Mouse (Mus musculus): ENCODE results near the gene Rbsn. TPM values are rescaled to one million over a fixed set of nuclear protein-coding genes. Genes with fewer than 3 reads are reported as not detected.

Gene Rbsn
- 10 to 100 TPM; 41.7 to 45.3 TPM for total RNA-seq (2021)

DNA sequence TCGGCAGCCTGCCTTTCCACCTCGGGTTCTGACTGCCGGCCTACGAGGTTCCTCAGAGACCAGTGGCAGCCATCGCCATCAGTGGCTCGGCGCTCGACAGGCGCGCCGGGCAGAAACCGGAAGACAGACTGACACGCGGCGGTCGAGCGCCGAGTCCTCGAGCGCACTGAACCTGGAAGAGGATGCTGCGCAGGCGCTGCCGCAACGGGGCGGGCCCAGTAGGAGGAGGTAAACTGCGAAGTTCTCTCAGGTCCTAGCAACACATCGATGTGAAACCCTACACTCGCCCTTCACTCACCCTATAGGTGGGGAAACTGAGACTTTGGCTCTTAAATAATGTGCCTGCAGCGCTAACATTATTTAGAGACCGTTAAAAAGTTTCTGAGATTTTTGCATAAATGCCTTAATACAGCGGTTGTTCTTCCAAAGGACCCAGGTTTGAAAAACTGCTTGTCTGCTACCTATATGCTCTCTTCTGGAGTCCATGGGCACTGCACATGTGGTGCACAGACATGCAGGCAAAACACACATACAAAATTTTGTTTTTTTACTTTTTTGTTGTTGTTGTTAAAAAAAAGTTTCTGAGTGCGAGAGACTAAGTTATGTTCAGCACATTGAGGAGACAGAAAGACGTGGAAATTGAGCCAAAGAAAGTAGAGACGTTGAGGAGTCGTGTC lies at the start of gene Rbsn:
Gene Rbsn (minus strand): TSS at position 153 of the 677 bp plus-strand sequence.
- peak; percentile 88 for DNase-seq

DNA sequence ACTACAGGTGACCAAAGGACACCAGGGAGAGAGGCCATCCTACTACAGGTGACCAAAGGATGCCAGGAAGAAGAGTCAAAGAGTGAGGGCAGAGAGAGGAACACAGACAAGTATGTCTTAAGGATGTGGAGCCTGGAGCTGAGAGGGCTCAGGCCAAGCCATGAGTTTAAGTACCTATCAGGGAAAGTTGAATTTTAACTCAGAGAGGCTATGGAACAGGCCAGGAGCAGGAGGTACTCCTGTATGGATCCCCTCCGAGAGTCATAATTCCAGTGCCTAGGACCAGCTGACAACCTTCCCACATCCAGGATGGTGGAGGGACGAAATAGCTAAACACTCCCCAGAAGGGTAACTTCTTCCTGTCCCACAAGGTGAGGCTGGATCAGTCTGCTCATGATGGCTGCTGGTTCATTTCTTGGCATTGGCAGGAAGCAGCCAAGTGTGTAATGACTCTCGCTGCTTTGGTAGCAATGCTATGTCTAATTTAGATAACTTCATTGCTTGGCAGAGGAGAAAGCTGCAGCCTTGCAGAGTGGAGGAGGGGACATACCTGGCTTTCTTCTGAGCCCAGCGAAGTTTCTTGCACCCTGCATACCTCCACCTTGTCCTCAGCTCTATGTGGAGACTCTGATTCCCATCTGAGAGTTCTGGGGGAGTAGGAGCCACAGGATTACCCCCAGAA lies 46.6 kb upstream of the Rbsn start:
- DNase-seq, result no peak

DNA sequence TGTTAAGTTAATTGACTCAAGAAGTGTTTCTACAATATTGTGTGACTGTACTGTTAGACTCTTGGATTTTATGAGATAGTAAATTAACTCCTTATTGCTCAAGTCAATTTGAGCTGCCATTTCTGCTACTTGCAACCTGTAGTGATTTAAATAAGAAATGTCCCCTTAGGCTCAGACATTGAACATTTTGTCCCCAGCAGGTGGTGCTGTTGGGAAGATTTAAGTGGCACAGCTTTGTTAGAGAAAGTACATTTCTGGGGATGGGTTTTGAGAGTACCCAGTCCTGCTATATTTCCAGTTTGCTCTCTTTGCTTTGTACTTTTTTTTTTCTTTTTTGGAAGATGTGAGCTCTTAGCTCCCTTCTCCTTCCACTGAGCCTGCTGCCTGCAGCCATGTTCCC lies 40.6 kb upstream of the Rbsn start:
- no peak for DNase-seq

DNA sequence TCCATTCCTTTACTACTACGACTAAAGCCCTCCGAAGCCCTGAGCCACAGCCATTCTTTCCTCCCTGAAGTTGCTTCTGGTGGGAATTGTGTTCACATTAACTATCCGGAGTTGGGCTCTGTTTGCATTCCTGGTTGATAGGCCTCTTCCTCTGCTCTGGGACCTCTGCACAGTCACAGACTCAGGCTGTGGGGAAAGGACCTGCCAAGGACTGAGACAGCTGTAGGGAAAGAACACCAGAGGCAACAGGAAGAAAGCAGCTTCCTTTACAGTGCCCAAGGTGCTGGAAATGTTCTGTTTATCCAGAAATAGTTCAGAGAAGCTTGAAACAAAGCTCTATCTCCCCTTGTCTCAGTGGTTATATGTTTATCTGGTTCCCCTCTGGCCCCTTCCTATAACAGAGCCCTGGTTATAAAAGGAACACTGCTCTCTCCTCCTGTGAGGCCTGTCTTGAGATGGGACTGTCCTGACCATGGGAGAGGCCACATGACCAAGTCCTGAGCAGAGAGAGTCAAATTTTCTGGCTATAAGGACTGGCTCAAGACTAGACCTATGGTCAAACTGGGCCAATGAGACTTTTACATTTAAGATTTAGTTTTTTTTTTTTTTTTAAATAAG lies 38.6 kb upstream of the Rbsn start:
- no peak for DNase-seq

DNA sequence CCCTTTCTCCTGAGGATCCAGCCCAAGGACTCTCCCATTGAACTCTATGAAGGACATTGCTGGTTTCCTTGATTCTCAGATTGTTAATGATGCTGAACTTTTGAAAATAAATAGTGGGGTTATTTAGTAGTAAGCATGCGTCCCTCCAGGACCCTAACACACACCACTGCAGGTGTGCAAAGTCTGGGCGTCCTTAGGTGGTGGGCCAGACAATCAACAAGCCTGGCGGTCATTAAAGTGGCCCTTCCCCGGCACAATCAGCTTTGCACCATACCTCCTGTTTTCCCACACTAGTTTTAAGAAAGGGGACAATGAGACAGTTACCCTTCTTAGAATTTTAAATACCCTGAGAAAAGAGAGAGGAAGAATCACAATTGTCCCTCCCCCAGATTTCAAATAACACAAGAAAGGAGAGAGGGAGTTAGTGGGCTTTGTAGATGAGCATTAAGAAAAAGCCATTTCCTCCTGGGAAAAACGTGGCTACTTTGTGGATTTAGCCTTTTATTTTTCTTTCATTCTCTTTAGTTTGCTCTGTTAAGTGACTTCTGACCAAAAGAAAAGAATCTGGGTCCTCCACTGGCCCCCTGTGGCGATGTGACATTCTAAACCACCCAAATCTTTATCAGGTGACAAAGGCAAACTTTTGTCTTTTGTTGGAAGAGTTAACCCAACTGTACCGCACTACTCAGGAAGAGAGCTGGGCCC lies 32.6 kb upstream of the Rbsn start:
- no peak for DNase-seq

DNA sequence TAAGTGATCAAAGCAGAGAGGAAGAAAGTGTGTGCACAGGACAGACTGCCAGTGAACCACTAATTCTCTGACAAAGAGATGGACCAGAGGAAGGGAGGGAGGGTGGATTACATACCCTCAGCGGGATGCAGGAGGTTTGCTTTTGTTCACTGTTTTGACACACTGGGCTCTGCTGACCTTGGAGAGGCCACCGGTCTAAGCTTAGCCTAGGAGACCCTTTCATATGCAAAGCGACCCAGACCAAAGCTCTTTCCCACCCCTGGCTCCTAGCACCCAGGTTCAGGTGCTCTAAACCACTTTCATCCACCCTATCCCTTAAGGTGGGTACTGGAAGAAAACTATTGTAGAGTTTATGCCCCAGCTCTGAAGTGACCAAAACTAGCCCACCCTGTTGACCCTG lies 31.6 kb upstream of the Rbsn start:
- no peak for DNase-seq

DNA sequence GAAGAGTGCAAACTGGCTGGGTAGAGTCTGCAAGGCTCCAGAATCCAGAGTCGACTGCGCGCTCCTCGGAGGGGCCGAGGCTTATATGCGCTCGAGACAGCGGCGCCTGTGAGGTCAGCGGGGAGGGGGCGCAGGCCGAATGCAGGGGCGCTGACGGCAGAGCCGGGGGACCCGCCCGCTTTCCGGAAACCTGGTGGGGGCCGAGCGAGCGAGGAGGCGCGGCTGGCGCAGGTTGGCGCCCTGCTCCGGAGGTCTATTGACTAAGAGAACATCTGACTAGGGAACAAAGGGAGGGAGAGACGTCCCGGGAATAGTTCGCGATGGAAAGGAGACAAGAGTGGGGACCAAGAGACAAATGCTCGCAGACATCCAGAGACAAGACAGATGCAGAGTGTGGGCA lies 29.9 kb upstream of the Rbsn start, which contains the start of gene Trh:
Gene Trh (minus strand): TSS at position 60 of the 400 bp plus-strand sequence.
- DNase-seq, result no peak

DNA sequence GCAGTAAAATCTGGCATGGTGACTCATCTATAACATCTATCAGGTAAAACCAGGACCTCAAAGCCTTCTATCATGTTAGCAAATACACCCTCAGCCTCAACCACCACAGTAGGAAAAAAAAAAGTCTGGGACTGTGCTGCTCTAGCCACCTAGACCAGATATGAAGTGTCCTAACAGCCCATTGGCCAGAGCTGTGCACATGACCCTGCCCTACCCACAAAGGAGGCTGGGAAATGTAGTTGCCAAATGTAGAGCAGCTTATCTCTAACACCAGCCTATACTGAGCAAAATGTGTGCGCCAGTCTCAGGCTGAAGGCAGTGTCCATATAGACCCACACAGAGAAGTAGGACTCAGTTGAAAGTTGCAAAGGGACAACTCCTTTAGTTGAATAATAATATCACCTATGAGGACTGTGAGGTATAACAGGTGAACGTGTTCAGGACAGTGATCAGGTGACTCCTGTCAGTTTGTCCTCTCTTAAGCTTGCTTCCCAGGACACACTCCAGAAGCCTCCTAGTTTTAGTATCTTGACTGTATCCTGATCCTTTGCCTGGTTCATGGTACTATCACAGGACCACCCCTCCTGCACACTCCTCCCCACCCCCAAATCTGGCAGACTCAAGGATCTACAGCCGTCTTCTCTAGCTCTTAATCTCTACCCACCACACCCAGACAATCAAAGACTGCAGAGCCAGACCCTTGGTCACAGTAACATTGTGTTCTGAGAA lies 26.6 kb upstream of the Rbsn start:
- peak; percentile 14 to 21 for DNase-seq

DNA sequence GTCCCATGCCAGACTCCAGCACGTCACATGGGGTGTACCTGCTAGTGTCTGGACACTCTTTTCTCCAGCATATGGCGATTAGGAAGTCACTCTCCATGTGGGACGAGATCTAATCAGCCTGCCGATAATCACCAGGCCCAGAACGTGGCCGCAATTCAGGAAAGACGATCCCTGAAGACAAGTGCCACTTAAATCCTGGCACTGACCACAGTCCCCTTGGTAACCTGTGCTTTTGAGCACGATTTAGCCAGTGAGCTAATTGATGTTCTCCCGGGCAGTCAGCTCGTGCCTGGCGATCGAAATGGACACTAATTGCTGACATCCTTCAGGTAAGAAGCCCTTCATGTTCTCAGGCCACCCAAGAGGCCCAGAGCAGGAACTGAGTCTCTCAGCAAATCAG lies 20.3 kb upstream of the Rbsn start:
- DNase-seq, result no peak

DNA sequence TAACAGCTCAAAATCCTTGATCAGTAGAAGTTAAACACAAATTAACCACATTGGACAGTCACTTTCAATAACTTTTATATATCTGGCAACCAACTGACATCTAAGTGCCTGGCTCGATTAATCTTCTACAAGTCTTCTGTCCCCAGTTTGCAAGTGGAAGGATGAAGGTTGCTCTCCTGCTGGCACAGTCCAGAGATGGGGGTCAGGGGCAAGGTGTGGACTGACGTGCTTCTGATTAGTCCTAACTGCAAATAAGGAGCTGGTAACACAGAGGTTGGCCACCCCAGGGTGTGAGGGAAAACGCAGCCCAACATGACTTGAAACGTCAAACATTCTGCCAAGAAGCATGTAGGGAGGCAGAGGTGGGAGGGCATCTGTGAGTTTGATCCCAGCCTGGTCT lies 17.0 kb upstream of the Rbsn start:
- DNase-seq, result no peak

DNA sequence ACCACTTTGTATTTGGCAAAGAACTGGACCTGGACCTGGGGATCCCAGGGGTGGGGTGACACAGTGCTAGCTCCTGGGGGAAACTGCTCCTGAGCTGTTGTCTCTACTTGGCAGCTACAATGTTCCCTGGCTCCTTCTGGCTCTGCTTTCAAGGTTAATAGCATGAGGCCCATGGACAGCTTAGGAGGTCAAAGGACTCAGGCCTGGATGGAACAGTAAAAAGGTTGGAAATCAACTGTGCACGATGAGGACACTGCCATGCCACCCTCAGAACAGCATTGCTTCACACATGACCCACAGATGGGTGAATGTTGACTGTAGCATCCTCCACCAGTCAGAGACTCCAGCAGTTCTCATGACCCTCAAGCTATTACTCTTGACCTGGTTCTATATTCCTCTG lies 16.6 kb upstream of the Rbsn start:
- DNase-seq, result no peak

DNA sequence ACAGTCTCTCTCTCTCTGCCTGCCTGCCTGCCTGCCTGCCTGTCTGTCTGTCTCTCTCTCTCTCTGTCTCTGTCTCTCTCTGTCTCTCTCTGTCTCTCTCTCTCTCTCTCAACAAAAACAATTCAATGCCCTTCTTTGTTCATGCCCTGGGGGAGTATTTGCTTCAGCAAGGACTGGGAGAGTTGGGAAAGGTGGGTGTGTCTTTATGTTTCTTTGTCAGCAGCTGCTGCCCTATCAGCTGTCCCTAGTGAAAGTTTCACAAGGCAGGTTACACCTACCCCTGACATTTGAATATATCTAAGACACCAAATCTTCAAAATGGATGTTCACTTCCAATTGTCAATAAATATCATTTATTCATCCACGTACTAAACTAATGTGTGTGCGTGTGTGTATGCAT lies 14.9 kb upstream of the Rbsn start:
- no peak for DNase-seq

DNA sequence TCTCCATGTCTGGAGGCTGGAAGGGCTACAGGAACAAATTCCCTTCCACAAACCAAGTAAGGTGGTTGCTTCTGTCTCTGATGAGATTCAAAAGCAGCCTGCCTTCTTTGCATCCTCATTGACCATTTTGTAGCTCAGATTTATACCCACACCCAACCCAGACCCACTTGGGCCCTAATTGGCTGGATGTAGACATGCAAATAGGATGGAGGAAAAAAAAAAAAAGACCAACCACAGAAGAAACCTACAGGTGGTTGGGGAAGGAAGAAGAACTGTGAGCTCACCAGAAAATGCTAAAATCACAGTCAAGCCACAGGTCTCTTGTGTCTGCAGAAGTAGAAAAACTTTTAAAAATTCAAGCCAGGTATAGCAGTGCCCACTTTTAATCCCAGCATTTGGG lies 14.4 kb upstream of the Rbsn start:
- no peak for DNase-seq

DNA sequence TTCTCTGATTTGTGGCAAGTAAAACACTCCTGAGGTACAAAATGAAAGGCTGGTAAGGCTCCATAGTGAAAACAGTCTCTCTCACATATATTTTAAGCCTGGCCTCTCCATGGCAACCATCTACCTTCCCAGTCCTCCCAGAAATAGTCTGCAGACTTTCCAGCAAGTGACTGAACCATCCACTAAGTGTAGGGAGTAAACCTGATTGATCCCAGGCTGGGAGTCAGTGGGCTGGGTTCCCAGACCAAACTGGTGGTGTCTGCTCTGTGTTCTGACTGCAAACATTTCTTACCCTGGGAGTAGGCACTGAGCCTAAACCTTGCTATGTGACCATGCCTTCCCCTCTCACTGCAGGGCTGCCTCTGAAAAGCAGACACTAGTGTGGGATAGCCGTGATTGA lies 10.3 kb upstream of the Rbsn start:
- no peak for DNase-seq

DNA sequence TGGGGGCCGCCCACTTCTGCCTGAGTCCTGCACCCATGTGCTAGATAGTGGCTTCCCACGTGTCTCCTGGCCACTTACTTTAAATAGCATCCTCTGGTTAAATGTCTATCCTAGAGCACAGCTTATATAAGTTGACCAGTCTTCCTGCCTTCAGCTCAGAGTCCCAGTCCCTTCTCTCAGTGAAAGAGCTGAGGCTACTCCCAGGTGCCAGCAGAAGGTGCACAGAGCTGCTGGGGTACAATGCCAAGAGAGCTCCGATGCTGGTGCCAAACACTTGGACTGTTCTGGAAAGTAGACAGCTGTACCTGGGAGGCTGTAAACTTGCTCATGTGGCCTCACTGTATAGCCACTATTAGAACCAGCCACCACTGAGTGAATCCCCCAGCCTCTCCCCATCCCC lies 7.3 kb upstream of the Rbsn start:
- no peak for DNase-seq

DNA sequence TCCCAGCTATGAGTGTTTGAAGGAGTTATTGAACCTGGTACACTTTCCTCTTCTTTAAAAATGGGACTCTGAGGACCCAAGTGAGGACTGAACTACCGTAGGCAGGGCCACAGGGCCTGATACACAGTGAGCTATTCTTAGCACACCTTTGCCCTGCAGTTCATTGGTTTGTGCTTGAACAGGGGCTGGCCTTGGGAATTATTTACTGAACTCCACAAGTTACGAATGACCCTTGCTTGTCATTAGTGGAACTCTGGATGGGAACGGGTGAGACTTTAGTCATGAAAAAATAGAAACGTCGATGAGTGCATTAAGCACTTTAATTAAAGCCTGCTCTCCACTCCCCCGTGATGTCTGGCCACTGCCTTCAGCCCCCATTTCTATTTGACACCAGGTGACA lies 6.9 kb upstream of the Rbsn start:
- no peak for DNase-seq

DNA sequence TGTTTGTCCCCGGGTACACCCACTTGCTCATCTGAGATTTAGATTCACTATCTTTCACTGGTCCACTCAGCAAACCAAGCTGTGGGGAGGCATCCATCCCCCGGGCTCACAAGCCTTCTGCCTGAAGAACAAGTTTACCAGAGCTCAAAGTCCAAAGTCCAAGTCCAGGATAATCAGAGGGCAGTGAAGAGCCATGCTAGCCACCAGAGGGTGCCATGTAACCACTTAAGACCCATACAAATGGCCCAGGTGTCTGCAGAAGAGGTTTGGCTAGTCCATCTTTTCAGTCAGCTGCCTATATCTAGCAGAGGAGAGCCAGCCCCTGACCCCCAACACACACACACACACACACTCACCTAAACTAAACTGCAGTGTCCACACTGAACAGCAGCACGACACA lies 4.7 kb upstream of the Rbsn start:
- DNase-seq, result peak; percentile 25 to 31

DNA sequence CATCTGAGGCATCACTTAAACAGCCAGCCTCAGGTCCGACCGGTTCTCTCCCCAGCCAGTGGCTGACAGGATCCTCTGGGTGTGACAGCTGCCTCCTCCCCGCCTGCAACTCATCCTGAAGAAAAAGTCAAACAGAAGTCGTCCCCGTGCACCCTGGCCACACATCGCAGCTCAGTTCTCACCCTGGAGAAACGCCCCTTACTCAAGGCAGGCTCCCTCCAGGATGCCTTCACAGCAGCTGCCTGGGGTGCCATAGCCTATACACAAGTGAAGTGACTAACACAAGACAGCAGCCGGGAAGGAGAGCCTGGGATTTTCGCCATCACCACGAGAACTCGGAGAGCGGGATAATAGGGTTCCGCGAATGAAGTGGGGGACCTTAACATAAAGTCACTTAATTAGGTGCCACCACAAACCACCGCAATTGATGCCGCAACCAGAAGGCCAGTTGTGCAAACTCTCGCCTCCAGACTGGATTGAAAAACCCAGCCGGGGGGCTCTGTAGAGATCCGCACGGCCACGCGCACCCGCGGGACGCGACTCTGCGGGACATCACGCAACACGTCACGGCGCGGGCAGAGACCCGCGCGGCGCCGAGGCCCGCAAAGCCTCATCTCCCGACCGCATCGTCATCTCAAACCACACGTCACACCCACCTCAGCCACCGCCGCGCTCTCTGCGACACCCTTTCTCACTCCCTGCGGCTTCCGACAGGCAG lies 511 bp downstream of the Rbsn start:
- DNase-seq, result peak; percentile 2 to 13

DNA sequence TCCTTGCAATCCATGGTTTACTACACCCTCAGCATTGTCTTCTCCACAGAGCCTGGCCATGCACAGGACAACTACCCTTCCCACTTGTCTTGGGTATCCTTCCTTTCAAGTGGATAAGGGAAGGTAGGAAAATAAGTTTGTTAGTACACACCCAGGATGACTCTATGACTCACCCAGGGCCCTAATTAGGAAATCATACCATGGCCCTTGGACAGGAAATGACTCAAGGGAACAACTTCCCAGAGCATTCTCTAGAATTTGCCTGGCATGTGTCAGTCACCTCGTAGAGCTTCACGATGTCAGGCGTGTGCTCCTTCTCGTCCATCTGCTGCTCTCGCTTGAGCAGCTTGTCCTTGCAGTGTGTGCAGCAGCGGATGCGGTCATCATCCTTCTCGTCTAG lies 15.3 kb downstream of the Rbsn start:
- DNase-seq, result no peak

DNA sequence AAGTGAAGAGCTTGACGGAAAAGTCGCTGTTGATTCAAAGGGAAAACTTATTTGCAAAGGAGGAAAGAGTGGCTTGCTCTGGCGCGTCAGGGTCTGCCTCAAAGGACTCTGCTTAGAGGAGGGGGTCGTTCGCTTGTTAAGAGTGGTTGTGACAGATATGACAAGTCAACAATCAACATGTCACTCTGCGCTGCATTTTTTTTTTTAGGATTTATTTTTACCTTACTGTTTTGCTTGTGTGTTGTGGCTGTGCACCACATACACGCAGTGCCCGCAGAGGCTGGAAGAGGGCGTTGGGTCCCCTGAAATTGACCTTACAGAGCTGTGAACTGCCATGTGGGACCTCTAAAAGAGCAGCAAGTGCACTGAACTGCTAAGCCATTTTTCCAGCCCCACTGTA lies 30.5 kb downstream of the Rbsn start:
- no peak for DNase-seq

DNA sequence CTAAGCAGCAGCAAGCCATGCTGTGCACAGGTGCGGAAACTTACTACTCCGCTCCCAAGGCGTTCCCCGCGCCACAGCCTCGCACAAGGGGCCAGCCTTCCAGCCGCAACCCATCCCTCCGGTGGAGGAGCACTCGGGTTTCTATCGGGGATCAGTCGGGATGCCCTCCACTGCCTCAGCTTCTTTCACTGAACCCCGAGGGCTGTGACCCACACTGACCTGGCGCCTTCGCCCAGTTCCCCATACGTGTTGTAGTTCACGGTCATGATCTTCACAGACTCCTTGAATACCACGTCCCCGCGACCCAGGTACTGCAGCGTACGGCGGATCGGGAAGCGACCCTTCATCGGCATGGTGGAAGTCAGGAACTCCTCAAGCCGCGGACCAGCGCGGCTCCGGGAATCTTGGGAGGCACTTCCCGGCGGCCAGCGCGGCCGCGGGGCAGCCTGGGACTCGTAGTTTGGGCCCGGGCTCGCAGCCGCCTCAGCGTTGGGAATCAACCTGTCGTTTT lies 31.0 kb downstream of the Rbsn start, which contains the start of gene Mrps25:
Gene Mrps25 (minus strand): TSS at position 413 of the 511 bp plus-strand sequence.
- peak; percentile 73 to 75 for DNase-seq

DNA sequence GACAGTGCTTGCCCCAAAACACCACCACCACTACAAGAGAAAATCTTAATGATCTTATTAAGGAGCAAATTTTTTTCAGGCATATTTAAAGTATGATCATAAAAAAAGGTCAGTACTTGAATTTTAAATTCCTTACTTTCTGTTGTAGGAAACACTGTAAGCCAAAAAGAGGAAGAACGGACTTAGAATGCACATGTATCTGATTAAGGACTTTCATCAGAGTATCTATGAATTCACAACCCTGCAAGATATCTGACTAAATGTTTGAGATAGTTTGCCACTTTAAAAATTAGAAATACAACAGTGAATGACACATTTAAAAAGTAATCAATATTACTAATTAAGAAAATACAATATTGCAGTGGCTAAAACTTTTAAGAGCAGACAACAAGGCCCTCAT lies 38.3 kb downstream of the Rbsn start:
- DNase-seq, result no peak

All from layer of hippocampus, postnatal 36 days (tissue).